Mouse (Mus musculus) brain, adult 10 weeks (tissue): Measurements from ENCODE around the gene Kcnj11. TPM values are rescaled to one million over a fixed set of nuclear protein-coding genes. Genes with fewer than 3 reads are reported as not detected.

ENCODE experiments used
- polyA plus RNA-seq: library from polyadenylated mRNA; stranded (reverse); fragments of 350-450 nt; fragmentation: Illumina TruSeq; extraction: RNeasy Lipid Tissue Mini Kit (QIAGEN cat#74804); gene quantifications from one replicate; pipeline ENCODE4 v1.2.3, GENCODE M21; 2015; ENCODE audit warnings: low read depth, low replicate concordance

Kcnj11 gene
- polyA plus RNA-seq, result 34.7 TPM

GRCm38 (mm10) chr7:46100563-46100962 lies at the start of gene Kcnj11:
Gene Kcnj11, minus strand, starts transcription at chr7:46100764.

Other genes starting within 250 kb of the Kcnj11 start
- 88.2 TPM for gene Kdelr1, start 228.0 kb downstream of the Kcnj11 start, polyA plus RNA-seq
- 7.3 TPM for gene Grin2d, start 222.4 kb downstream of the Kcnj11 start, polyA plus RNA-seq
- gene Syngr4, start 204.1 kb downstream of the Kcnj11 start, polyA plus RNA-seq, result not detected
- 23.1 TPM for gene Tmem143, start 203.8 kb downstream of the Kcnj11 start, polyA plus RNA-seq
- gene Emp3, start 179.4 kb downstream of the Kcnj11 start, polyA plus RNA-seq, result 3.6 TPM
- gene Ccdc114, start 176.7 kb downstream of the Kcnj11 start, polyA plus RNA-seq, result 2.9 TPM
- 1.2 TPM for gene Abcc6, start 70.5 kb downstream of the Kcnj11 start, polyA plus RNA-seq
- 68.6 TPM for gene Nomo1, start 67.1 kb downstream of the Kcnj11 start, polyA plus RNA-seq
- 21.2 TPM for gene Abcc8, start 79.3 kb upstream of the Kcnj11 start, polyA plus RNA-seq
- gene Ush1c, start 137.7 kb upstream of the Kcnj11 start, polyA plus RNA-seq, result not detected
- gene Otog, start 140.2 kb upstream of the Kcnj11 start, polyA plus RNA-seq, result not detected